Mouse (Mus musculus): ENCODE measurements around the gene Fdps.

- TF ChIP-seq EP300 (IDR thresholded peaks at IDR 0.05; ENCODE audit: low read depth) (no peak), CTCF (IDR thresholded peaks at IDR 0.05; ENCODE audit: low read depth) (no peak)
Observed at GRCm38 (mm10) chr3:89088974-89089373, 12.8 kb downstream of the Fdps start.

All from heart, postnatal 0 days (tissue).